In genomic region chr11:81584506-81584905, GRCm38 (mm10) we compare ENCODE assay signal across 26 mouse cellular contexts.
"Had no signal": no experiment of that assay in that cellular context is flagged by ENCODE, and none has a peak within 500 bp of the region (broad histone marks: within the 10 kb centered on the region; RNA-seq: fewer than 3 reads in every experiment).

No protein-coding gene starts in this region.

- H3K9me3 ChIP-seq: embryonic facial prominence, embryonic 10.5 days; embryonic facial prominence, embryonic 12.5 days; embryonic facial prominence, embryonic 13.5 days; embryonic facial prominence, embryonic 15.5 days; forebrain, embryonic 10.5 days; forebrain, embryonic 12.5 days; forebrain, embryonic 13.5 days; forebrain, embryonic 15.5 days had no signal

- H3K27me3 ChIP-seq: embryonic facial prominence, embryonic 12.5 days; embryonic facial prominence, embryonic 13.5 days; embryonic facial prominence, embryonic 15.5 days; forebrain, embryonic 12.5 days; forebrain, embryonic 13.5 days; forebrain, embryonic 15.5 days had no signal

- H3K4me3 ChIP-seq: embryonic facial prominence, embryonic 10.5 days; embryonic facial prominence, embryonic 12.5 days; embryonic facial prominence, embryonic 13.5 days; embryonic facial prominence, embryonic 15.5 days; erythroblast, embryonic 14.5 days; forebrain, embryonic 10.5 days; forebrain, embryonic 12.5 days; forebrain, embryonic 13.5 days; forebrain, embryonic 15.5 days; gastrocnemius, adult 2 months; heart, adult 2 months had no signal

- H3K27ac ChIP-seq: embryonic facial prominence, embryonic 10.5 days; embryonic facial prominence, embryonic 12.5 days; embryonic facial prominence, embryonic 13.5 days; embryonic facial prominence, embryonic 15.5 days; forebrain, embryonic 10.5 days; forebrain, embryonic 12.5 days; forebrain, embryonic 13.5 days; gastrocnemius, adult 2 months; heart, adult 2 months had no signal

- H3K36me3 ChIP-seq: embryonic facial prominence, embryonic 10.5 days; embryonic facial prominence, embryonic 12.5 days; embryonic facial prominence, embryonic 13.5 days; embryonic facial prominence, embryonic 15.5 days; forebrain, embryonic 10.5 days; forebrain, embryonic 12.5 days; forebrain, embryonic 15.5 days had no signal

- H3K4me1 ChIP-seq: embryonic facial prominence, embryonic 10.5 days; embryonic facial prominence, embryonic 12.5 days; embryonic facial prominence, embryonic 13.5 days; embryonic facial prominence, embryonic 15.5 days had no signal

- DNase-seq: cerebellum, adult 2 months; cerebellum, adult 8-10 months; cerebellum, adult 9-10 months; cerebellum, adult 9-11 months; cerebellum, postnatal 10 days; cerebellum, postnatal 14 days; cerebellum, postnatal 25 days; cerebellum, postnatal 36 days; embryo, embryonic 11 days; forebrain, postnatal 0 days; gastrocnemius, adult 2 months; gastrocnemius, postnatal 10 days; gastrocnemius, postnatal 14 days; gastrocnemius, postnatal 25 days; gastrocnemius, postnatal 36 days; heart, adult 18-20 months; heart, adult 2 months had no signal
